Mouse (Mus musculus): ENCODE measurements around the gene Nxph2. TPM values are rescaled to one million over a fixed set of nuclear protein-coding genes. Genes with fewer than 3 reads are reported as not detected.
"Not testable (repeated sequence)": the region's sequence is repeated elsewhere in the genome, so short reads cannot be mapped to it uniquely, and the experiment has no call there.

The Nxph2 gene
- total RNA-seq (2014; rRNA removed), result 6.2 and 6.7 TPM in 2 replicates
- polyA plus RNA-seq (2015; fragmentation: Nextera tagmentation; extraction: Ambion mirVana), result 6.1 and 6.4 TPM in 2 replicates

DNA sequence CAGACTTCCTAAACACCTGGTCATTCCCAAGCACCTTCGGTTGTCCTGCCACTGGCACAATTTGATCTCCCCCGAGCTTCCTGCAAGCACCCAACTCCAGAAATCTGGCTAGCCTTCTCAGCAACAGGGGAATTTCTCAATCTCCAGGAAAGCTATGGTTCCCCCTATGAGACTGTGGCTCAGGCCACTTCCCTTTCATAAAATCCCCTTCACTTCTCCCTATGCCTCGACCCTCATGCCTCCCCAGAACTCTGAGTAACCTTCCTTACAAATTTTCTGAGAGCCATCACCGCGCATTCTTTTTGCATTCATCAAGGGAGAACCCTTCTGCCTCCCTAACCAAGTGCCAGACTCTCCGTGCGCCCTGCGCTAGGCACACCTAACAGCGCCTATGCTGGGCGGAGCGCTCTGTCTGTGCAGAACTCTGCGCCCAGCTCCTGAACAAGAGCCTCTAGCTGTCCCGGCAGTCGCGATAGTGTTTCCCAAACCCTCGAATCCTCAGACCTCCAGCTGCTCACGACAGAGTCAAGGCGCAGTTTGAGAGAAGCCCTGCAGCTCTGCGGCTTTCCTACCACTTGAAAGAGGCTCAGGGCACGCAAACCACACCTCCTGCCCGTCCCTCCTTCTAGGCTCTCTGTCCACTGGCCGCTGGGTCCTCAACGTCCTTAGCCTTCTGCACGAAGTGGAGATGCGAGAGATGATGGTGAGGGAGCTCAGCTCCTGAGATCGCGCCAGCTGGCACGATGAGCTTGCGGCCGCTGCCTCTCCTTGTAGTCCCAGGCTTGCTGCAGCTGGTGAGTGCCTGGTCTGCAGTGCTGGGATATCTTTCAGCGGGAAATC, at the start of gene Nxph2:
Gene Nxph2 (plus strand): TSS at position 501 of the 840 bp plus-strand sequence.
- Histone ChIP-seq H3K9ac (peak within 1 kb of the TSS; percentile 53), H3K27me3 (ENCODE audit: insufficient read depth, low read length) (no peaks in the 10 kb centered on the region), H3K4me3 (ENCODE audit: low read depth, low read length) (peak within 1 kb of the TSS; percentile 42), H3K4me2 (ENCODE audit: low read depth) (peak within 1 kb of the TSS; percentile 72), H3K36me3 (ENCODE audit: insufficient read depth) (no peaks in the 10 kb centered on the region), H3K4me1 (ENCODE audit: insufficient read depth) (no peaks in the 10 kb centered on the region), H3K27ac (ENCODE audit: low read depth, low read length) (peak within 1 kb of the TSS; percentile 58), H3K9me3 (ENCODE audit: low read length) (no peaks in the 10 kb centered on the region)
- ATAC-seq (peak; percentile 80), DNase-seq (peak; percentile 50)
- WGBS, result 4% methylated on average over 31 of the region's 31 CpGs
- no peak for TF ChIP-seq CTCF (IDR thresholded peaks at IDR 0.05; ENCODE audit: low read depth)

DNA sequence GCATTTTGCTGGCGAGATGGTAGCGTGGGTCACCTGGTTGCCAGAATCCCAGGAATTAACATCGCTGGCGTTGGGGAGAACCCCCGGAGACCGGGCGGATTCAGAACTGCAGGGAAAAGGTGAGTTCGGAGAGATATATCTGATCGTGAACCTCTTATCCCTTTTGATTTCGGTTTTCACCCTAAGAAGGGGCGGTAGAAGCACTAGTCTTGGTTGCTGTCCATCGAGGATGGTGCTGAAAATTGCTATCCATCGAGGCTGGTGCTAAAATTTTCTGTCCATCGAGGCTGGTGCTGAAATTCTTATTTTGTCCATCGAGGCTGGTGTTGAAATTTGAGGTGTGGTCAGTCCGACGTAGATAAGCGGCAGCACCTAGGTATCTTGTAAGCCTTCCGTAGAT, 30.1 kb upstream of the Nxph2 start:
- WGBS, result 58% methylated on average over 19 of the region's 19 CpGs
- H3K27ac ChIP-seq (ENCODE audit: low read depth, low read length); ATAC-seq; H3K4me1 ChIP-seq (ENCODE audit: insufficient read depth); DNase-seq; H3K9ac ChIP-seq; H3K4me2 ChIP-seq (ENCODE audit: low read depth); H3K36me3 ChIP-seq (ENCODE audit: insufficient read depth); H3K9me3 ChIP-seq (ENCODE audit: low read length); H3K27me3 ChIP-seq (ENCODE audit: insufficient read depth, low read length); H3K4me3 ChIP-seq (ENCODE audit: low read depth, low read length): not testable (repeated sequence)

DNA sequence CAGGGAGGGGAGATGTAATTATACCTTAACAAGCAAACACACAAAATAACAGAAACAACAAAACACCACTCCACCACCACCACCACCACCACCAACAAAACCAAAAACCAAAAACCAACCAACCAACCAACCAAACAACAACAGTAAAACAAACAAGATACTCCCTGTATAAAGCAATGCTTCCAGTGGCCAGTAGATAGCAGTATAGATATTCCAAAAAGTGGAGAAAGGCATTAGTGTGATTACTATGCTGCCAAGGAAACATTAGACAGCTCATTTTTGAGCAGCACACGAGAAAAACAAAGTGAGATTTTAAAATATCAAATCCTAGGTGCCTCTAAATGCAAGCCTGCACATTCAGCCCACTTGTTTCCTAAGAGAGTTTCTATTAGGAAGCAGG, 6.2 kb upstream of the Nxph2 start:
- 8% methylated on average over 1 of the region's 1 CpGs for WGBS
- Histone ChIP-seq H3K9me3 (ENCODE audit: low read length) (no peaks in the 10 kb centered on the region), H3K36me3 (ENCODE audit: insufficient read depth) (no peaks in the 10 kb centered on the region), H3K4me2 (ENCODE audit: low read depth) (no peak overlapping the region), H3K27me3 (ENCODE audit: insufficient read depth, low read length) (no peaks in the 10 kb centered on the region), H3K9ac (no peak overlapping the region), H3K4me1 (ENCODE audit: insufficient read depth) (no peaks in the 10 kb centered on the region), H3K27ac (ENCODE audit: low read depth, low read length) (no peak overlapping the region), H3K4me3 (ENCODE audit: low read depth, low read length) (no peak overlapping the region)
- peak; percentile 74 for ATAC-seq
- DNase-seq, result peak; percentile 31
- peak; percentile 66 for TF ChIP-seq CTCF (IDR thresholded peaks at IDR 0.05; ENCODE audit: low read depth)

Other genes starting within 250 kb of the Nxph2 start
- 2.7 and 4.6 TPM in 2 replicates for gene Mastl, start 165.2 kb upstream of the Nxph2 start, total RNA-seq (2014; rRNA removed)
- gene Mastl, start 165.2 kb upstream of the Nxph2 start, polyA plus RNA-seq (2015; fragmentation: Nextera tagmentation; extraction: Ambion mirVana), result 1.5 and 1.8 TPM in 2 replicates
- 92.6 and 99.2 TPM in 2 replicates for gene Yme1l1, start 164.9 kb upstream of the Nxph2 start, total RNA-seq (2014; rRNA removed)
- gene Yme1l1, start 164.9 kb upstream of the Nxph2 start, polyA plus RNA-seq (2015; fragmentation: Nextera tagmentation; extraction: Ambion mirVana), result 45.5 and 49.4 TPM in 2 replicates
- gene 4931423N10Rik, start 113.8 kb upstream of the Nxph2 start, total RNA-seq (2014; rRNA removed), result 0.24 and 0.31 TPM in 2 replicates
- 0.19 and 0.20 TPM in 2 replicates for gene 4931423N10Rik, start 113.8 kb upstream of the Nxph2 start, polyA plus RNA-seq (2015; fragmentation: Nextera tagmentation; extraction: Ambion mirVana)